Mouse (Mus musculus) thymus, postnatal 4 days (tissue): ENCODE data around the gene Snap29.

Experiments used
- DNase-seq: peaks from one replicate; pipeline ENCODE4 v3.0.0; 2021

The Snap29 gene

GRCm38 (mm10) chr16:17474761-17475160 is 69.0 kb downstream of the Snap29 start:
- peak; percentile 53 for DNase-seq

GRCm38 (mm10) chr16:17475326-17475725 is 69.5 kb downstream of the Snap29 start:
- DNase-seq, result no peak

GRCm38 (mm10) chr16:17478331-17478943 is 72.7 kb downstream of the Snap29 start:
- no peak for DNase-seq
